Mouse (Mus musculus) thymus, adult 2 months (tissue): ENCODE results near the gene Ppp1r1b. TPM values are rescaled to one million over a fixed set of nuclear protein-coding genes. Genes with fewer than 3 reads are reported as not detected.

Experiments
- DNase-seq: peaks from one replicate; pipeline ENCODE4 v3.0.0; 2021
- H3K27ac ChIP-seq: fragments of 200-500 bp; 2 replicates; pipeline ENCODE4 v1.5.1; 2012; ENCODE audit warnings: low read length, control low read depth; ENCODE audit not compliant: control insufficient read depth, insufficient read depth
- H3K27me3 ChIP-seq: fragments of 200-500 bp; 2 replicates; pipeline ENCODE4 v1.6.1; 2012; ENCODE audit warnings: mild to moderate bottlenecking, low read length, moderate library complexity, mixed read lengths; ENCODE audit not compliant: control insufficient read depth, insufficient read depth
- H3K36me3 ChIP-seq: fragments of 200-500 bp; 2 replicates; pipeline ENCODE4 v1.6.1; 2012; ENCODE audit warnings: mild to moderate bottlenecking, low read length, moderate library complexity; ENCODE audit not compliant: control insufficient read depth, insufficient read depth
- H3K4me1 ChIP-seq: fragments of 200-500 bp; replicated peaks from 2 replicates; pipeline ENCODE4 v1.6.1; 2012; ENCODE audit warnings: low read length; ENCODE audit not compliant: control insufficient read depth, insufficient read depth
- H3K4me3 ChIP-seq: fragments of 200-500 bp; 2 replicates; pipeline ENCODE4 v1.5.1; 2012; ENCODE audit warnings: mild to moderate bottlenecking, low read length, control low read depth, moderate library complexity; ENCODE audit not compliant: control insufficient read depth, insufficient read depth
- CTCF ChIP-seq: fragments of 200-500 bp; IDR thresholded peaks from 2 replicates; pipeline ENCODE4 v1.5.1; 2012; ENCODE audit warnings: mild to moderate bottlenecking, control low read depth, low read length, moderate library complexity, borderline replicate concordance; ENCODE audit not compliant: control insufficient read depth, poor library complexity, insufficient read depth; ENCODE audit errors: extremely low read depth
- POLR2A ChIP-seq: fragments of 200-500 bp; IDR thresholded peaks from 2 replicates; pipeline ENCODE4 v1.6.1; 2012; ENCODE audit warnings: mild to moderate bottlenecking, low read length, control low read depth, moderate library complexity; ENCODE audit not compliant: control insufficient read depth, poor library complexity, insufficient read depth; ENCODE audit errors: extremely low read depth
- WGBS: fragments of 180-500 bp; shearing (Covaris S2); methylation state at CpG from one replicate; pipeline ENCODE4 v1.1.7; 2018; 5-methylcytosine and 5-hydroxymethylcytosine counted together
- polyA plus RNA-seq: library from polyadenylated mRNA; depleted of rRNA; stranded (reverse); fragments of >200 nt; gene quantifications from 2 replicates; pipeline ENCODE4 v1.2.3, GENCODE M21; 2012

Ppp1r1b gene
- polyA plus RNA-seq, 1 experiment: 5.9 TPM

DNA sequence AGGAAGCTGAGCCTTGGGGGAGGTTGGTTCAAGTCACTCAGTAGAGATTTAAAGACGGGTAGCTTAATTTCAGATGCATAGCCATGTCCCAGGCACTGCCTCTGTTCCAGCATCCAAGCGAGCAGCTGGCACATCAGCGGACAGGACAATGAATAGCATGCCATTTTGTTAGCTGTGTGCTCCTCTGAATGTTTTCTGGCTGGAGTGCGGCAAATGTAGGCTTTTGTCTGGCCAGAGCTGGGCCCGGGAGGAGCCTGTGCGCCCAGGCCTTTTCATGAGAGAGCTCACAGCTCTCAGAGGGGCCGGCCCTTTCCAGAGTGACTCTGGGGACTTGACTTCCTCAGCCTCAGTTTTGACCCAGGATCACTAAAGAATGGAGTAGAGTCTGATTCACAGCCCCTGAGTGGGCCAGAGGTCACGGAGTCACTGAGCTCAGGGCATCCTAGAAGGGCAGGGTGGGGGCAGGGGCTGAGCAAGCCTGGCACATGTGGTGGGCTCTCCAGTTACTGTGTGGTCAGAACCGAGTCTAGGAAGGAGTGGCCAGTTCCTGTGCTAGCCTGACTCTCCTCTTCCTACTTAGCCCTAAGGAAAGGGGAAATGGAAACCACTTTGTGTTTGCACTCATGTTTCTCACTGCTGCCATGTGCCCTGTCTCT is 12.8 kb downstream of the Ppp1r1b start:
- Histone ChIP-seq H3K4me3 (no peak overlapping the region), H3K36me3 (no peaks in the 10 kb centered on the region), H3K4me1 (peaks cover 50% of the 10 kb centered on the region), H3K27ac (no peak overlapping the region), H3K27me3 (no peaks in the 10 kb centered on the region)
- whole genome bisulfite sequencing: 64% methylated on average over 9 of the region's 9 CpGs
- TF ChIP-seq POLR2A: no peak
- TF ChIP-seq CTCF: no peak
- no peak for DNase-seq

GRCm38 (mm10) chr11:98363817-98364216 is 15.6 kb downstream of the Ppp1r1b start:
- no peak overlapping the region for H3K4me3 ChIP-seq
- whole genome bisulfite sequencing: 79% methylated on average over 5 of the region's 5 CpGs
- no peak overlapping the region for H3K27ac ChIP-seq
- peaks cover 54% of the 10 kb centered on the region for H3K4me1 ChIP-seq
- H3K27me3 ChIP-seq: no peaks in the 10 kb centered on the region
- no peak for DNase-seq
- no peaks in the 10 kb centered on the region for H3K36me3 ChIP-seq
- no peak for TF ChIP-seq CTCF
- TF ChIP-seq POLR2A: no peak

GRCm38 (mm10) chr11:98364410-98364809 is 16.2 kb downstream of the Ppp1r1b start:
- Histone ChIP-seq H3K4me1 (peaks cover 50% of the 10 kb centered on the region), H3K27me3 (no peaks in the 10 kb centered on the region), H3K36me3 (no peaks in the 10 kb centered on the region), H3K4me3 (no peak overlapping the region), H3K27ac (no peak overlapping the region)
- no peak for DNase-seq
- WGBS: 76% methylated on average over 5 of the region's 5 CpGs
- TF ChIP-seq CTCF: no peak
- TF ChIP-seq POLR2A: no peak

DNA sequence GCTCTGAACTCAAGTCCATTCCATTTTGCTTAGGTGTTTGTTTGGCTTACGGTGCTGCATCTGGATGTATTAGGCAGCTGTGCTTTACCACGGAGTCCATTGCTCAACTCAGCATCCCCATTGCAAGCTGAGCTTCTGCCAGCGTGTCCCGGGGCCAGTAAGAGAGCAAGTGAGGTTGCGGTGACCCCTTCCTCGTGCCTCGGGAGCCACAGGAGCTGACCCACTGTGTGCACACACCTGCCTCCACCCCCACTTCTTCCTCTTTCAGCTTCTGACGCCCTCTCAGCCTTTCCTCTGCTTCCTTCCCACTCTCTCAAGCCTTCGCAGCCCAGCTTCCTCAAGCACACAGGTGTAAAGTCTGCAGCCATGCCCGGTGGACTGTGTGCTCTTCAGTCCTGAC is 18.1 kb downstream of the Ppp1r1b start:
- no peak for DNase-seq
- Histone ChIP-seq H3K36me3 (no peaks in the 10 kb centered on the region), H3K4me3 (no peak overlapping the region), H3K4me1 (peaks cover 42% of the 10 kb centered on the region), H3K27ac (no peak overlapping the region), H3K27me3 (no peaks in the 10 kb centered on the region)
- TF ChIP-seq POLR2A: no peak
- TF ChIP-seq CTCF: no peak
- WGBS: 11% methylated on average over 10 of the region's 10 CpGs

DNA sequence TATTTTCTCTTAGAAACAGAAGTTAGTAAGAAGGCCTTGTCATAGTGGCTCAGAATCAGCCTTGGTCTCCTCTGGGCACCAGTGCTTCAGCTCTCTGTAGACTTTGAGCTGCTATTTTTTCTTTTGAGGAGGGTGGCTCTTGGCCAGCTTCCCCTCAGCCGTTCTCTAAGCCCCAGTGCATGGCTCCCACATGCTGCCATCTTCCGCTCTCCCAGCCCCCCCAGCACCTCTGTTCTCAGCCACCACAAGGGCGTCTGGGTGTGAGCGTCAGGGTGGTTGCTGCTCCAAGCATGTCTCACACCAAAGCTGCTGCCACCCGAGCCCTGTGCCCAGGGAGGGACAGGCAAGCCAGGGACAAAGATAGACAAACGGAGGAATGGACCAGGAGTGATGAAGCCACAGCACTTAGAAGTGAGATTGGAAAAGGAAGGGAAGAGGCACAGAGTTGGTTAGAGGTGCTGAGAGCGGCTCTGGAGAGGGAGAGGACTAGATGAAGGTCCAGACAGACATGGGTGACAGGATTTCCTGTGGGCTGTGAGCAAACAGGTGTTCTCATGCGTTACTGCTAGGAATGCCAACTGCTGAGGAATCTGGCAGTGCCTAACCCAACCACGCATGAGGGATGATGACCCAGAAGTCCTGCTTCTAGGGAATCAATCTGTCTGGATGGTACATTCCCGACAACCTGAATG is 19.1 kb downstream of the Ppp1r1b start:
- Histone ChIP-seq H3K36me3 (no peaks in the 10 kb centered on the region), H3K27me3 (no peaks in the 10 kb centered on the region), H3K4me3 (no peak overlapping the region), H3K4me1 (peaks cover 44% of the 10 kb centered on the region), H3K27ac (peak overlapping the region; percentile 59)
- 0 out of 2 replicates have a peak, but pooled peaks have one; percentile 16 for TF ChIP-seq CTCF
- no peak for TF ChIP-seq POLR2A
- WGBS: 12% methylated on average over 10 of the region's 10 CpGs
- DNase-seq: peak; percentile 63

DNA sequence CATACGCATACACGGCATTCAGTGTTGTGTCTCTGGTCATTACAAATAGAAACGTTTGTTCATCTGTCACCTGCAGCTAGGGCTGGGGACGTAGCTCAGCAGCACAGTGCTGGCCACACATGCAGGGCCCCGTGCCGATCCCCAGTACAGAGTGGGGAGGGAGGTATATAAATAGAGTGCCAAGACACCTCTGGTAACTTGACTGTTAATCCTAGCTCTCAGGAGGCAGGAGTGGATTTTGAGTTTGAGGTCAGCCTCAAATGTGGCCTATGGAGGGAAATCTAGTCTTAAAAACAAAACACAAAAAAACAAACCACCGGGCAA is 19.6 kb downstream of the Ppp1r1b start:
- Histone ChIP-seq H3K27me3 (no peaks in the 10 kb centered on the region), H3K4me3 (no peak overlapping the region), H3K36me3 (no peaks in the 10 kb centered on the region), H3K27ac (peak overlapping the region; percentile 59; the same call in 1 of the 2 replicates), H3K4me1 (peaks cover 44% of the 10 kb centered on the region)
- 26% methylated on average over 7 of the region's 7 CpGs for WGBS
- TF ChIP-seq CTCF (no peak), POLR2A (no peak)
- DNase-seq: no peak

GRCm38 (mm10) chr11:98369337-98369736 is 21.1 kb downstream of the Ppp1r1b start:
- Histone ChIP-seq H3K4me3 (no peak overlapping the region), H3K27me3 (no peaks in the 10 kb centered on the region), H3K27ac (no peak overlapping the region), H3K36me3 (peaks cover 5% of the 10 kb centered on the region), H3K4me1 (peaks cover 32% of the 10 kb centered on the region)
- 92% methylated on average over 6 of the region's 6 CpGs for WGBS
- DNase-seq: no peak
- TF ChIP-seq CTCF: no peak
- TF ChIP-seq POLR2A: no peak

DNA sequence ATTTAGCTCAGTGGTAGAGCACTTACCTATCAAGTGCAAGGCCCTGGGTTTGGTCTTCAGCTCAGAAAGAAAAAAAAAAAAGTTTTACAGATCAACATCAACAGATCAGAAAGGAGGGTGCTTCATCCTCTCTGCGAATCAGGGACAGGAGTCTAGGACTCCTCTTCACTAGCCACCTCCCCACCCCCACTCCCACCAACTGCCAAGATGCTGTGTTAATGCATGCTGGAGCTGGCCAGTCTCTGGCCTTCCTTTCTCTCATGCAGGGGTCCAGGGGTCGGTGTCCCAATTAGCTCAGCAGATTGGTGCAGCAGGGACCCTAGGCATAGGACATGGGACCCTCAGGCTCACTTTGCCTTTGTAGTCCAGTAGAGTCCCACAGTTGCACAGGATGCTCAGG is 22.4 kb downstream of the Ppp1r1b start:
- H3K27me3 ChIP-seq: no peaks in the 10 kb centered on the region
- peaks cover 32% of the 10 kb centered on the region for H3K4me1 ChIP-seq
- peaks cover 18% of the 10 kb centered on the region for H3K36me3 ChIP-seq
- no peak overlapping the region for H3K4me3 ChIP-seq
- no peak overlapping the region for H3K27ac ChIP-seq
- 95% methylated on average over 2 of the region's 2 CpGs for WGBS
- no peak for DNase-seq
- TF ChIP-seq CTCF: no peak
- TF ChIP-seq POLR2A: no peak
